Mouse (Mus musculus) thymus, adult 2 months (tissue): ENCODE results near the gene Sumo3.

ENCODE experiments used
- CTCF ChIP-seq: fragments of 200-500 bp; IDR thresholded peaks from 2 replicates; pipeline ENCODE4 v1.5.1; 2012; ENCODE audit warnings: mild to moderate bottlenecking, control low read depth, low read length, moderate library complexity, borderline replicate concordance; ENCODE audit not compliant: control insufficient read depth, poor library complexity, insufficient read depth; ENCODE audit errors: extremely low read depth
- POLR2A ChIP-seq: fragments of 200-500 bp; IDR thresholded peaks from 2 replicates; pipeline ENCODE4 v1.6.1; 2012; ENCODE audit warnings: mild to moderate bottlenecking, low read length, control low read depth, moderate library complexity; ENCODE audit not compliant: control insufficient read depth, poor library complexity, insufficient read depth; ENCODE audit errors: extremely low read depth

DNA sequence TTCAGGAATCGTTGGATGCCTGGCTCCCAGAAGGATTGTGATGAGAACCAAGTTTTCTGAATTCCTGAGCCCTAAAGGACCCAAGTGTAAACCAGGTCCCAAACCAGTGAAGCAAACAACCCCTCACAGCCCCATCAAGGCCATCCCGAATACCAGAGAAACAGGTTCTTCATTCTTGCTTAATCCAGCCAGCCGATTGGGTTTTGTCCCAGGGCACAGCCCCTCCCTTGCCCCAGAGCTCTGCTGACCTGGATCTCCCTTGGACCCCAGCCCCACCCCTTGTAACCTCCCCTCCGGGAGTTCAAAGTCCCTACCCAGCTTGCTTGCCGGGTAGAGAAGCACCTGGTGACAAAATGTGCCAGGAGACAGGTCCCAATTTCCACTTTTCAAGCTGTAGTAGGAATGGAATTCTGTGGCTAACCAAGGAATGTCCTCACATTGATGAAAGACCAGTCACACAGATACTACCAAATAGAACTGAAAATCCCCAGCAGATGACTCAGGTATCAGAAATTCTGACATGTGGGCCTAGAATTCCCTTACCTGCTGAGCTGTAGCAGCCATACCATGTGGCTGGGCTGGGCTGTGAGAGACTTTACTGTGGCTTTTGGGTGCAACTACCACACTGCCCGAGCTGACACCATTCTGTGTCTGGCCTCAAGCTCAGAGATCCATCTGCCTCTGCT is 35.8 kb upstream of the Sumo3 start:
- TF ChIP-seq CTCF (no peak), POLR2A (no peak)
